Mouse (Mus musculus): ENCODE results near the gene Ccdc148.

GRCm38 (mm10) chr2:58799126-58799525 is 361.4 kb downstream of the Ccdc148 start:
- no peak for TF ChIP-seq CTCF (IDR thresholded peaks at IDR 0.05; ENCODE audit: control insufficient read depth, insufficient read depth, insufficient read length)
- TF ChIP-seq CEBPB (IDR thresholded peaks at IDR 0.05; ENCODE audit: low read depth), result no peak
- no peak for TF ChIP-seq USF1 (IDR thresholded peaks at IDR 0.05; ENCODE audit: low read depth)
